Mouse (Mus musculus): ENCODE results near the gene Slc27a5. TPM values are rescaled to one million over a fixed set of nuclear protein-coding genes. Genes with fewer than 3 reads are reported as not detected.

Slc27a5 gene
- 23.6 and 26.5 TPM in 2 replicates for polyA plus RNA-seq (2015; fragmentation: Nextera tagmentation; extraction: Ambion mirVana)

GRCm38 (mm10) chr7:12998053-12998452 lies at the start of gene Slc27a5:
TSS of gene Slc27a5 (minus strand) at chr7:12998192.
- 48% methylated on average over 5 of the region's 5 CpGs for WGBS (ENCODE audit: insufficient replicate concordance)
- H3K27me3 ChIP-seq (ENCODE audit: control insufficient read depth, insufficient read depth, low read depth, low read length), result no peaks in the 10 kb centered on the region
- peak; percentile 74 for ATAC-seq (ENCODE audit: low read depth)
- no peaks in the 10 kb centered on the region for H3K9me3 ChIP-seq (replicated peaks; ENCODE audit: control insufficient read depth, low read length)
- peak within 1 kb of the TSS; percentile 58 for H3K27ac ChIP-seq (ENCODE audit: low read length)
- H3K4me3 ChIP-seq (ENCODE audit: low read depth, low read length), result no peak within 1 kb of the TSS
- no peaks in the 10 kb centered on the region for H3K36me3 ChIP-seq (ENCODE audit: control insufficient read depth, insufficient read depth)
- H3K9ac ChIP-seq (ENCODE audit: low read depth, low read length), result peak within 1 kb of the TSS; percentile 6; the same call in 1 of the 2 replicates
- H3K4me1 ChIP-seq (ENCODE audit: control insufficient read depth, low read depth, low read length), result peaks cover 4% of the 10 kb centered on the region; the same call in 1 of the 2 replicates
- peak within 1 kb of the TSS; percentile 19 for H3K4me2 ChIP-seq (ENCODE audit: low read depth, low read length)

GRCm38 (mm10) chr7:13046084-13046483 lies 48.1 kb upstream of the Slc27a5 start:
- no peaks in the 10 kb centered on the region for H3K36me3 ChIP-seq (ENCODE audit: control insufficient read depth, insufficient read depth)
- peak; percentile 58 for ATAC-seq (ENCODE audit: low read depth)

DNA sequence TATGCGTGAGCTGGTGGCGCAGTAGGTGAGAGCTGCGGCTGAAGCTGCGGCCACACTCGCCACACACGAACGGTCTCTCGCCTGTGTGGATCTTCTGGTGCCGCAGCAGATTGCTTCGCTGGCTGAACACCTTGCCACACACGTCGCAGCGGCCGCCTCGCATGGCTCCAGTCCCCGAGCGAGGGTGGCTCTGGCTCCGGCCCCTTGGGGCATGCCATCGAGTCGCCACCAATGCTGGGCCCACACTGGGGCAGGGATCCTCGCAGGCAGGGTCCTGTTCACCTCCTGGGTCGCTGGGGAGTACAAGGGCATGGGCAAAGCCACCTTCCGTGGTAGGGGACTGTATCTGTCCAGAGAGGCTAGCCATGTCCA lies 46.2 kb upstream of the Slc27a5 start:
- H3K4me2 ChIP-seq (ENCODE audit: low read depth, low read length), result peak overlapping the region; percentile 74
- H3K36me3 ChIP-seq (ENCODE audit: control insufficient read depth, insufficient read depth), result no peaks in the 10 kb centered on the region
- peak overlapping the region; percentile 5; the same call in 1 of the 2 replicates for H3K9ac ChIP-seq (ENCODE audit: low read depth, low read length)
- peak overlapping the region; percentile 55 for H3K4me3 ChIP-seq (ENCODE audit: low read depth, low read length)
- H3K9me3 ChIP-seq (replicated peaks; ENCODE audit: control insufficient read depth, low read length), result 0 out of 2 replicates have a peak, but pooled peaks cover 2% of the 10 kb centered on the region
- ATAC-seq (ENCODE audit: low read depth), result no peak
- H3K27ac ChIP-seq (ENCODE audit: low read length), result no peak overlapping the region
- H3K27me3 ChIP-seq (ENCODE audit: control insufficient read depth, insufficient read depth, low read depth, low read length), result peaks cover 37% of the 10 kb centered on the region
- 7% methylated on average over 23 of the region's 23 CpGs for WGBS (ENCODE audit: insufficient replicate concordance)
- H3K4me1 ChIP-seq (ENCODE audit: control insufficient read depth, low read depth, low read length), result peaks cover 20% of the 10 kb centered on the region

More at GRCm38 (mm10) chr7:13046084-13046483, 48.1 kb upstream of the Slc27a5 start:
- 4% methylated on average over 2 of the region's 2 CpGs for WGBS (ENCODE audit: insufficient replicate concordance)
- peaks cover 37% of the 10 kb centered on the region for H3K27me3 ChIP-seq (ENCODE audit: control insufficient read depth, insufficient read depth, low read depth, low read length)
- H3K4me3 ChIP-seq (ENCODE audit: low read depth, low read length), result no peak overlapping the region
- no peak overlapping the region for H3K4me2 ChIP-seq (ENCODE audit: low read depth, low read length)
- H3K4me1 ChIP-seq (ENCODE audit: control insufficient read depth, low read depth, low read length), result peaks cover 13% of the 10 kb centered on the region
- H3K27ac ChIP-seq (ENCODE audit: low read length), result no peak overlapping the region
- H3K9ac ChIP-seq (ENCODE audit: low read depth, low read length), result no peak overlapping the region
- H3K9me3 ChIP-seq (replicated peaks; ENCODE audit: control insufficient read depth, low read length), result 0 out of 2 replicates have a peak, but pooled peaks cover 2% of the 10 kb centered on the region

GRCm38 (mm10) chr7:13043445-13044253 lies 45.7 kb upstream of the Slc27a5 start:
- H3K4me3 ChIP-seq (ENCODE audit: low read depth, low read length), result peak overlapping the region; percentile 55
- H3K27me3 ChIP-seq (ENCODE audit: control insufficient read depth, insufficient read depth, low read depth, low read length), result peaks cover 37% of the 10 kb centered on the region
- H3K9ac ChIP-seq (ENCODE audit: low read depth, low read length), result peak overlapping the region; percentile 5; the same call in 1 of the 2 replicates
- no peak for ATAC-seq (ENCODE audit: low read depth)
- H3K36me3 ChIP-seq (ENCODE audit: control insufficient read depth, insufficient read depth), result no peaks in the 10 kb centered on the region
- H3K4me2 ChIP-seq (ENCODE audit: low read depth, low read length), result peak overlapping the region; percentile 74
- 0 out of 2 replicates have a peak, but pooled peaks cover 2% of the 10 kb centered on the region for H3K9me3 ChIP-seq (replicated peaks; ENCODE audit: control insufficient read depth, low read length)
- 5% methylated on average over 88 of the region's 88 CpGs for WGBS (ENCODE audit: insufficient replicate concordance)
- H3K4me1 ChIP-seq (ENCODE audit: control insufficient read depth, low read depth, low read length), result peaks cover 26% of the 10 kb centered on the region
- no peak overlapping the region for H3K27ac ChIP-seq (ENCODE audit: low read length)

DNA sequence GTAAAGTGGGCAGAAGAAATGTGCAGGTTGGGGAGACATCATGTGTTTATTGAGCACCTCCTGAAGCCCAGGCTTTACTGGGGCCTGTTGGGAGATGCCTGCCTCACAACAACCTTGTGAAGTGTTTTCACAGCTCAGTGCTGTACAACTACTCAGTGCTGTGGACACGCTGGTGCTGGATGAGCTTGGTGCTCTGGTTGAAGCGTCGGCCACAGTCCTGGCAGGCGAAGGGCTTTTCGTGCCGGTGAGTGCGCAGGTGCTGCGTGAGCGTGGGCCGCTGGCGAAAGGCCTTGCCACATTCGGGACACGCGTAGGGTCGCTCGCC lies 45.1 kb upstream of the Slc27a5 start:
- Histone ChIP-seq H3K4me1 (ENCODE audit: control insufficient read depth, low read depth, low read length) (peaks cover 28% of the 10 kb centered on the region), H3K4me3 (ENCODE audit: low read depth, low read length) (no peak overlapping the region; the same call in 1 of the 2 replicates), H3K4me2 (ENCODE audit: low read depth, low read length) (no peak overlapping the region), H3K27me3 (ENCODE audit: control insufficient read depth, insufficient read depth, low read depth, low read length) (peaks cover 37% of the 10 kb centered on the region), H3K27ac (ENCODE audit: low read length) (no peak overlapping the region), H3K9me3 (replicated peaks; ENCODE audit: control insufficient read depth, low read length) (0 out of 2 replicates have a peak, but pooled peaks cover 2% of the 10 kb centered on the region), H3K9ac (ENCODE audit: low read depth, low read length) (no peak overlapping the region), H3K36me3 (ENCODE audit: control insufficient read depth, insufficient read depth) (no peaks in the 10 kb centered on the region)
- WGBS (ENCODE audit: insufficient replicate concordance), result 43% methylated on average over 16 of the region's 16 CpGs
- ATAC-seq (ENCODE audit: low read depth), result no peak

DNA sequence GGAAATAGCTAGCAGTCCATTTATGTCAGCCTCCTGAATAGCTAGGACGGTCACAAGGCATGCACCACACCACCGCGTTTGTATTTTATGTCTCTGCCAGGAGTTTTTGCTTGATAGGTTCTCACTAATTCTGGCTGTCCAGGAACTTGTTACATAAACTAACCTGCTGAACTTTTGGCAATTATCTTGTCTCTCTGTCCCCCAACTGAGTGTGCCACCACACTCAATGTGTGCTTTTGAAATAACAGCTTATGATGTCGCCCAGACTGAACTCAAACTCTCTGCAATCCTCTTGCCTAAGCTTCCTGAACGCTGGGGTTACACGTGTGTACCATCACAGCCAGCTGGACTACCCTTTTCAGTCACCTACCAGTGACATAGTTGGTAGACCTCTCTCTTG lies 44.5 kb upstream of the Slc27a5 start:
- Histone ChIP-seq H3K9me3 (replicated peaks; ENCODE audit: control insufficient read depth, low read length) (0 out of 2 replicates have a peak, but pooled peaks cover 2% of the 10 kb centered on the region), H3K4me2 (ENCODE audit: low read depth, low read length) (no peak overlapping the region), H3K36me3 (ENCODE audit: control insufficient read depth, insufficient read depth) (no peaks in the 10 kb centered on the region), H3K27me3 (ENCODE audit: control insufficient read depth, insufficient read depth, low read depth, low read length) (peaks cover 37% of the 10 kb centered on the region), H3K4me3 (ENCODE audit: low read depth, low read length) (no peak overlapping the region), H3K9ac (ENCODE audit: low read depth, low read length) (no peak overlapping the region), H3K27ac (ENCODE audit: low read length) (no peak overlapping the region), H3K4me1 (ENCODE audit: control insufficient read depth, low read depth, low read length) (peaks cover 28% of the 10 kb centered on the region)
- 70% methylated on average over 6 of the region's 6 CpGs for WGBS (ENCODE audit: insufficient replicate concordance)
- ATAC-seq (ENCODE audit: low read depth), result no peak

DNA sequence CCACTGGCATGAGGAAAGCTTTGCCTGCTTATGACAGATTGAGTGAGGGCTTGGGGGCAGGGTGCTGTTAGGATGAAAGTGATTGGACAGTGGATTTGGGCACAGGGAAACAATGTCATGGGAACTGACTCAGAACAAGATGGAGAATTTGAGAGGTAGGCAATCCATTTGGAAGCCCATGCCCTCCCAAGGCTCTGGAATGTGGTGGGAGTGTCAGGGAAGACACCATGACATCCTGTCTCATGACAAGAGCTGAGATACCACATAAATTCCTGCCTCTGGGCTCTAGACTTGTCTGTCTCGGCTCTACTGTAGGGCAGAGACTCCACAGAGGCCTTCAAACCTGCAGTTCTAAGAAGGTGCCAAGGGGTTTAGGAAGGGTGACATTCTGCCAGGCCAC lies 43.3 kb upstream of the Slc27a5 start:
- Histone ChIP-seq H3K27me3 (ENCODE audit: control insufficient read depth, insufficient read depth, low read depth, low read length) (peaks cover 37% of the 10 kb centered on the region), H3K36me3 (ENCODE audit: control insufficient read depth, insufficient read depth) (no peaks in the 10 kb centered on the region), H3K4me3 (ENCODE audit: low read depth, low read length) (no peak overlapping the region), H3K4me2 (ENCODE audit: low read depth, low read length) (no peak overlapping the region), H3K27ac (ENCODE audit: low read length) (no peak overlapping the region), H3K4me1 (ENCODE audit: control insufficient read depth, low read depth, low read length) (peaks cover 35% of the 10 kb centered on the region), H3K9me3 (replicated peaks; ENCODE audit: control insufficient read depth, low read length) (0 out of 2 replicates have a peak, but pooled peaks cover 2% of the 10 kb centered on the region), H3K9ac (ENCODE audit: low read depth, low read length) (no peak overlapping the region)
- ATAC-seq (ENCODE audit: low read depth), result no peak
- 62% methylated on average over 1 of the region's 1 CpGs for WGBS (ENCODE audit: insufficient replicate concordance)

DNA sequence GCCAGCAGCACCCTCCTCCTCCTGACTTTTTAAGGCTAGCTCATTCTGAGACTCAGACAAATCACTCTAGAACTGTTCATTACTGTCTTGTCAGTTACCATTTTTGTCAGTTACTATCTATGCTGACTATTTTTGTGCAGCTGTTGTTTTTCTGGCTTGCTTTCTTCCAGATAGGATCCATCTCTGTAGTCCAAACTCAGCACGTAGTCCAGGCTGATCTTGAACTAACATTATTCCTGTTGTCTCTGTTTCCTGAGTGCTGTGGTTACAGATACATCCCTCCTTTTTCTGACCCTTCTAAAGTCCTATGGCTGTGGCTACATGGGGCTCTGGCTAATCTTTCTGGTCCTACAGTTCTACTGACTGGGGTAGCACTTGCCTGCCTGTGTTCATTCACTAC lies 41.2 kb upstream of the Slc27a5 start:
- Histone ChIP-seq H3K4me3 (ENCODE audit: low read depth, low read length) (peak overlapping the region; percentile 89), H3K4me2 (ENCODE audit: low read depth, low read length) (peak overlapping the region; percentile 94), H3K4me1 (ENCODE audit: control insufficient read depth, low read depth, low read length) (peaks cover 43% of the 10 kb centered on the region), H3K27me3 (ENCODE audit: control insufficient read depth, insufficient read depth, low read depth, low read length) (peaks cover 21% of the 10 kb centered on the region), H3K36me3 (ENCODE audit: control insufficient read depth, insufficient read depth) (peaks cover 8% of the 10 kb centered on the region), H3K27ac (ENCODE audit: low read length) (peak overlapping the region; percentile 98), H3K9me3 (replicated peaks; ENCODE audit: control insufficient read depth, low read length) (0 out of 2 replicates have a peak, but pooled peaks cover 2% of the 10 kb centered on the region), H3K9ac (ENCODE audit: low read depth, low read length) (peak overlapping the region; percentile 97)
- ATAC-seq (ENCODE audit: low read depth), result no peak
- WGBS (ENCODE audit: insufficient replicate concordance), result 26% methylated on average over 1 of the region's 1 CpGs

DNA sequence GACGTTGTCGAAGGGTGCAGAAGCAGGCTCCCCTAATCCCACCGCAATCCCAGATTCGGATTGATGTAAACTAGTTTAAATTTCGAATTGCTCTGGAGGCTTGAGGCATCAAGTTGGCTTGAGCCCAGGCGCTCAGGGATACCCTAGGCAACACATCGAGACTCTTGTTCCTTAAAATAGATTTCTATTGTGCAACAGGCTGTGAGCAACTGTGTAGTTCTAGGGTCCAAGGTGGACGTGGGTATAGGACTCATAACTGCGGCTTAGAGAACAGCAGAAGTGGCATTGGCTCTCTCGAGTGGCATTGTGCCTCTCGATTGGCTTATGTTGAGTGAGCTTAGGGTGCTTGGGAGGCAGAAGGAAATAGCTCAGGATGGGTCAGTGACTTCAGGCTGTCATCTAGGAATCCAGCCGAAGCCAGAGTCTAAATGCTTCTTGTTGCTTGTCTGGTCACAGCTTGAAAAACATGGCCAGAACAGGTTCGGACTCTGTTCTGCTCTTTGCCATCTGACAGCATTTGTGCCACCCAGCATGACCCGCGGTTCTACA lies 40.7 kb upstream of the Slc27a5 start:
- no peak for ATAC-seq (ENCODE audit: low read depth)
- Histone ChIP-seq H3K4me1 (ENCODE audit: control insufficient read depth, low read depth, low read length) (peaks cover 41% of the 10 kb centered on the region), H3K27ac (ENCODE audit: low read length) (peak overlapping the region; percentile 98), H3K9ac (ENCODE audit: low read depth, low read length) (peak overlapping the region; percentile 97), H3K4me3 (ENCODE audit: low read depth, low read length) (peak overlapping the region; percentile 89), H3K4me2 (ENCODE audit: low read depth, low read length) (peak overlapping the region; percentile 94), H3K27me3 (ENCODE audit: control insufficient read depth, insufficient read depth, low read depth, low read length) (peaks cover 16% of the 10 kb centered on the region), H3K9me3 (replicated peaks; ENCODE audit: control insufficient read depth, low read length) (0 out of 2 replicates have a peak, but pooled peaks cover 2% of the 10 kb centered on the region), H3K36me3 (ENCODE audit: control insufficient read depth, insufficient read depth) (peaks cover 8% of the 10 kb centered on the region)
- 13% methylated on average over 15 of the region's 15 CpGs for WGBS (ENCODE audit: insufficient replicate concordance)
